Mouse (Mus musculus): ENCODE results near the gene Zbtb48.

The Zbtb48 gene

DNA sequence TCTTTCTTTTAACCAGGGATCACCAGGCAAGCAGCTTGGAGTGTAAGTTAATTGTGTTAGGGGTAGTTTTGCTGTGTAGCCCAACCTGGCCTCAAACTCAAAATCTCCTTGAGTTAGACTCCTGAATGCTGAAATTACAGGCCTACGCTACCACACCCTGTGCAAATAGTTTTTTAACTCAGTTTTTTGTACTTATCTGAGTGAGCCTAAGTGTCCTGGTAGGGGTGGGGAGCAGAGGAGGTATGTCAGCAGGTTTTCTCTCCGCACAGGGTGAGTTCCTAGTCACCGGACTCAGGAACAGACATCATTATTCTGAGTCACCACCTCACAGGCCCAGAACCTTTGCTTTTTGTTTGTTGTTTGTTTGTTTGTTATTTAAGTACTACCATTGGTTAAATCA is 25.4 kb downstream of the Zbtb48 start:
- no peak for DNase-seq (ENCODE audit: low spot score in 2 of 2)

DNA sequence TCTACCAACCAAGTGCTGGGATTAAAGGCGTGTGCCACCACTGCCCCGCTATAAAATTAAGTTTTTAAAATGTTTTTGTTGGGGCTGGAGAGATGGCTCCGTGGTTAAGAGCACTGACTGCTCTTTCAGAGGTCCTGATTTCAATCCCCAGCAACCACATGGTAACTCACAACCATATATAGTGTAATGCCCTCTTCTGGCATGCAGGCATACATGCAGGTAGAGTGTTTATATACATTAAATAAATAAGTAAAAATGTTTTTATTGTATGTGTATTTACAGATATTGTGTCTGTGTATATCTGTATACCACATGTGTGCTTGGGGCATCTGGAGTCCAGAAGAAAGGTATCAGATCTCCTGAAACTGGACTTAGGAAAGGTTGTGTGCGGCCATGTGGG is 26.1 kb downstream of the Zbtb48 start:
- DNase-seq (ENCODE audit: low spot score in 2 of 2), result no peak

DNA sequence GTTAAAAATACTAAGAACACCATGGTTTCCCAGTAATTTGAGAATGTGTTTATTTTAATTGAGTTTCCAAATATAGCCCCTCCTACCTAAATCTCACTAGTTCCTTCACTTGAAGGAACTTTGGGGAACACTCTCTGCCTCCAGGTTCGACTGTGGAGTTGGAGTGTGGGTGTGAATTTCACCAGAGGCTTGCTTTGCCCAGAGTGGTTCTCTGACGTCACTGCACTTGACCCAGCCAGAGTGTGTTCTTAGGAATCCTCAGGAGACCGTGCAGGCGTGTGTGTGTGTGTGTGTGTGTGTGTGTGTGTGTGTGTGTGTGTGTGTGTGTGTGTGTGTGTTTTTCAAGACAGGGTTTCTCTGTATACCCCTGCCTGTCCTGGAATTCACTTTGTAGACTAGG is 26.6 kb downstream of the Zbtb48 start:
- DNase-seq (ENCODE audit: low spot score in 2 of 2), result no peak

GRCm38 (mm10) chr4:151999481-151999880 is 28.0 kb downstream of the Zbtb48 start:
- DNase-seq (ENCODE audit: low spot score in 2 of 2), result no peak

DNA sequence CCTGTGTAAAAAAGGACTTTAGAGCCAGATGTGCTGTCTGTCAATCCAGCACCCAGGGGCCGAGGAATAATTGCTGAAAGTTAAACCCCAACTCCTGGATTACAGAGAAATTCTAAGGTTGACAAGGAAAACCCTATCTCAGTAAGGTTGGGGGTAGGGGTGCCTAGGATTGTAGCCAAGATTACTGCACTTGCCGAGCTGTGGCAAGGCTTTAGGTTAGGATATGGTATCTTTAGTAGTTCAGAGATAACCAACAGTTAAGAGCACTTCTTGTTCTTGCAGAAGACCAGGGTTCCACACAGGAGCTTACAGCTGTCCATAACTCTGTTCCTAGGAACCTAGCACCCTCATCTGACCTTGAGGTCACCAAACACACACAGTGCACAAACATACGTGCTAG is 29.8 kb downstream of the Zbtb48 start:
- DNase-seq (ENCODE audit: low spot score in 2 of 2), result no peak

GRCm38 (mm10) chr4:151996951-151997222 is 30.6 kb downstream of the Zbtb48 start:
- no peak for DNase-seq (ENCODE audit: low spot score in 2 of 2)

- peak; percentile 98 to 99 for DNase-seq (ENCODE audit: low spot score in 2 of 2)
Observed at GRCm38 (mm10) chr4:151996173-151996950, 31.1 kb downstream of the Zbtb48 start, which contains the start of gene Phf13. TSS of gene Phf13 (minus strand) at chr4:151996258.

- DNase-seq (ENCODE audit: low spot score in 2 of 2), result peak; percentile 49 to 83
Observed at GRCm38 (mm10) chr4:151995371-151996172, 31.9 kb downstream of the Zbtb48 start.

GRCm38 (mm10) chr4:151994228-151995171 is 33.0 kb downstream of the Zbtb48 start:
- DNase-seq (ENCODE audit: low spot score in 2 of 2), result peak in 1 of 2 experiments; percentile 76

DNA sequence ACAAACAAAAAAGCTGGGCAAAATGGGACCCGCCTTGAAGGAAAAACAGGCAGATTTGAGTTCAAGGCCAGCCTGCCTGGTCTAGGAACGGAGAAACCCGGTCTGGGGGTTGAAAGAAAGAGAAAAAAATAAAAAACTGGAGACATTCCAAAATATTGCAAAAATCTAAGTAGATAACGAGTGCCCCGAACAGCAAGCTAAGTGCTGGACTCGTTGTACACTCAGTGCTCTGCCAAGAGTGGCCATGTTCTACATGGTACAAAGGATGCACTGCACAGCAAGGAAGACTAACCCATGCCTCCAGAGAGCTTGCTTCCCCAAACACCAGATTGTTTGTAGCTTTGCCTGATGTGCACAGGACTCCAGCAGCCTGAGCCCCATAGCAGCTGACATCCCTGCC is 34.4 kb downstream of the Zbtb48 start:
- no peak for DNase-seq (ENCODE audit: low spot score in 2 of 2)

DNA sequence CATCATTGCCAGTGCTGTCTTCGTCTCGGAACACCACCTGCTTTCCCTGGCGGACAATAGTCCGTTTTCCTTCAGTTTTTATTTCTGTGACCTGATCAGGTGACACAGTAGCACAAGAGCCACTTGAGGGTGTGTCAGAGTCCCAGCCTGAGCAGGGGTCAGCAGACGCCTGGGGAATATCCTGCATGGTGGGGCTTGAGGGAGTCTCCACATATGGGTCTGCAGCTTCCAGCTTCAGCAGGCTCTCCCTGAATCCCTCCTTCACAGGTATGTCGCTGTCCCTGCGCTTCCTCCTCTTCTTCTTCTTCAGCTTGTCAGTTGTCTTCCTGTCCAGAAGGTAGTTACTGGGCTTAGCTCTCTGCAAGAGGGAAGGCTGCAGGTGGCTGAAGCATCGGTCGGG is 35.4 kb downstream of the Zbtb48 start:
- no peak for DNase-seq (ENCODE audit: low spot score in 2 of 2)

GRCm38 (mm10) chr4:151989110-151989488 is 38.4 kb downstream of the Zbtb48 start:
- DNase-seq (ENCODE audit: low spot score in 2 of 2), result no peak

GRCm38 (mm10) chr4:151988342-151989109 is 38.9 kb downstream of the Zbtb48 start, which contains the start of gene Thap3:
TSS of gene Thap3 (minus strand) at chr4:151988997.
- DNase-seq (ENCODE audit: low spot score in 2 of 2), result peak; percentile 73 to 89

DNA sequence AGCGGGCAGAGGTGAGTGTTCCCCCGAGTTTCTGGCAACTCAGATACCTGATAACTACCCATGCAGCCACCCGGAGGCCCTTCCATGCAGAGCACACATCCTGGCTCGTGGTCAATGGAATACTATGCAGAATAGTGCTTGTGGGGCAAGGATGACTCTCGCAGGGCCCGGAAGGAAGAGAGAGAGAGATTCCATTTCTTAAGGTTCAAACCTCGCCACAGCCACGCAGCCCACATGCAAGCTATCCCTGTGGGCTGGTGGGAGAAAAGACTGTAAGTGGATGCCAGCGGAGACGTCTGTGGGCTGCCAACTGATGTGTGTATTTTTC is 39.5 kb downstream of the Zbtb48 start:
- no peak for DNase-seq (ENCODE audit: low spot score in 2 of 2)

DNA sequence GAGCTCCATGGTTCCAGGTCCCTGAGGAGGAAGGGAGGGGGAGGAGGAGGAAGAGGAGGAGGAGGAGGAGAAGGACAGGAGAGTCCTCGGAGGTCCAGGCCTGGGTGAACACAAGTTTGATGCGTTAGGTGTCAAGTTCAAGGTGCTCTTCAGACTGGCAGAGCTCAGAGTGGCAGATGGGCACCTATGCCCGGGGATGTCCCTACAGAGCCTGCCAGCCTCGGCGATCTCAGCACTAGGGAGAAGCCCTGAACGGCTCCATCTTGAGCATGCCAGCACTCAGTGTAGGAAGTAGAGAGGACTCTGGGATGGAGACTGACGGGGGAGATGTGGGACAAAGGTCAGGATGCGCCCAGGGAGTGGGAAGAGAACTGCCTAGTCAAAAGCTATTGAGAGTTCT is 40.8 kb downstream of the Zbtb48 start:
- DNase-seq (ENCODE audit: low spot score in 2 of 2), result no peak

DNA sequence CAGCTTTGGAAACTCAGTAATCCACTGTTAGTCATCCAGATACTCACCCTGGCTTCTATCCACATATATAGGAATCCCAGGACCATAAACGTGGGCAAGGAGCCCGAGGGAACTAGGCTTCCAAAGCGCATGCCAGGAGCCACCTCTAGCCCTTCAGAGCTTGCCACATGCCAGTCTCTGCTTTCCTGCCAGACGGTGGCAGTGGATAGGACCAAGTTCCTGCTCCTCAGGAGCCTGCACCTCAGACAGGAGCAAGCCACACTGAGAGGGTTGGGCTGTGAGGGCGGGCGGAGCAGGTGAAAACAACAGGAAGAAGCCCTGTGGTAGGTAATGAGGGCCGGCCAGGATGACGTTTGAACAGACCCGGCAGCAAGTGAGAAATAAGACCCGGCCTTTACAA is 41.6 kb downstream of the Zbtb48 start:
- no peak for DNase-seq (ENCODE audit: low spot score in 2 of 2)

GRCm38 (mm10) chr4:151983560-151983959 is 43.9 kb downstream of the Zbtb48 start:
- DNase-seq (ENCODE audit: low spot score in 2 of 2), result no peak

GRCm38 (mm10) chr4:151983043-151983442 is 44.4 kb downstream of the Zbtb48 start:
- DNase-seq (ENCODE audit: low spot score in 2 of 2), result no peak

GRCm38 (mm10) chr4:151981363-151981762 is 46.1 kb downstream of the Zbtb48 start:
- DNase-seq (ENCODE audit: low spot score in 2 of 2), result peak; percentile 80 to 93

DNA sequence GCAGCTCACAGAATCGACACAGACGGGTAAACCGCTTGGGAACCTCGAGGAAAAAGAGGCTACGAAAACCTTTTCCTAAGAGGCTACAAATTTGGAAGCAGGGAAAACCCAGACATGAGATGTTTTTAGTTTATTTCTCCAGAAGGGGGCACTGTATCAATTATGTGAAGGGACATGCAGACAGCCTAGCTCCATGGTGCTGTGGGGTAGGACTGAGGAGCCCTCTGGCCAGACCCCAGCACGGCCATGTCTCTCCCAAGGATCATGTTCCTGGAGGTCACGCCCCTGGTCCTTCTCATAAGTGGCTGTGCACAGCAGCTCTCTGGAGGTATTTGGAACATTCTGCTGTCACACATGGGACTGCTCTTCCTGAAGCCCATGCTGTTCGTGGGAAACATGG is 46.8 kb downstream of the Zbtb48 start:
- DNase-seq (ENCODE audit: low spot score in 2 of 2), result no peak

- DNase-seq (ENCODE audit: low spot score in 2 of 2), result peak; percentile 85 to 97
Observed at GRCm38 (mm10) chr4:151977748-151978147, 49.7 kb downstream of the Zbtb48 start.
